Mouse (Mus musculus): ENCODE results near the gene Ermp1. TPM values are rescaled to one million over a fixed set of nuclear protein-coding genes. Genes with fewer than 3 reads are reported as not detected.

Ermp1 gene
- polyA plus RNA-seq, 1 experiment from 2014 or later, result 7.4 TPM

- no peak overlapping the region for H3K9ac ChIP-seq (ENCODE audit: low read length)
- no peak for ATAC-seq (ENCODE audit: insufficient number of reproducible peaks, insufficient read depth, low FRiP score, low read depth)
- no peak overlapping the region for H3K27ac ChIP-seq (replicated peaks in 1 of 2; ENCODE audit: control insufficient read depth in 1 of 2, insufficient read depth in 1 of 2, low read depth in 2 of 2, low read length in 2 of 2)
- H3K9me3 ChIP-seq (ENCODE audit: control insufficient read depth, low read length), result peaks cover 12% of the 10 kb centered on the region; the same call in 1 of the 2 replicates
- H3K27me3 ChIP-seq (ENCODE audit: control insufficient read depth, insufficient read depth, low read length), result peaks cover 29% of the 10 kb centered on the region
- no peak overlapping the region for H3K4me3 ChIP-seq (ENCODE audit: control insufficient read depth in 1 of 2, insufficient read depth in 1 of 2, low read depth in 1 of 2, low read length in 2 of 2)
- no peak overlapping the region for H3K4me2 ChIP-seq (ENCODE audit: low read length)
- H3K36me3 ChIP-seq (ENCODE audit: control insufficient read depth, insufficient read depth, low read length), result no peaks in the 10 kb centered on the region
- 0 out of 4 replicates have a peak, but pooled peaks cover 0 to 4% of the 10 kb centered on the region in 2 experiments for H3K4me1 ChIP-seq (ENCODE audit: control insufficient read depth in 2 of 2, insufficient read depth in 2 of 2, low read length in 2 of 2)
- 50% methylated on average over 13 of the region's 13 CpGs for WGBS
Observed at GRCm38 (mm10) chr19:29680182-29681152, 32.3 kb upstream of the Ermp1 start.

GRCm38 (mm10) chr19:29678181-29678778 is 30.1 kb upstream of the Ermp1 start:
- ATAC-seq (ENCODE audit: insufficient number of reproducible peaks, insufficient read depth, low FRiP score, low read depth), result no peak
- H3K9ac ChIP-seq (ENCODE audit: low read length), result no peak overlapping the region
- H3K4me2 ChIP-seq (ENCODE audit: low read length), result no peak overlapping the region
- peaks cover 31% of the 10 kb centered on the region for H3K27me3 ChIP-seq (ENCODE audit: control insufficient read depth, insufficient read depth, low read length)
- no peaks in the 10 kb centered on the region for H3K9me3 ChIP-seq (ENCODE audit: control insufficient read depth, low read length)
- no peak overlapping the region for H3K27ac ChIP-seq (replicated peaks in 1 of 2; ENCODE audit: control insufficient read depth in 1 of 2, insufficient read depth in 1 of 2, low read depth in 2 of 2, low read length in 2 of 2)
- 0 out of 4 replicates have a peak, but pooled peaks cover 0 to 4% of the 10 kb centered on the region in 2 experiments for H3K4me1 ChIP-seq (ENCODE audit: control insufficient read depth in 2 of 2, insufficient read depth in 2 of 2, low read length in 2 of 2)
- 73% methylated on average over 6 of the region's 6 CpGs for WGBS
- H3K36me3 ChIP-seq (ENCODE audit: control insufficient read depth, insufficient read depth, low read length), result no peaks in the 10 kb centered on the region
- H3K4me3 ChIP-seq (ENCODE audit: control insufficient read depth in 1 of 2, insufficient read depth in 1 of 2, low read depth in 1 of 2, low read length in 2 of 2), result no peak overlapping the region

GRCm38 (mm10) chr19:29676479-29677193 is 28.4 kb upstream of the Ermp1 start:
- Histone ChIP-seq H3K27ac (replicated peaks in 1 of 2; ENCODE audit: control insufficient read depth in 1 of 2, insufficient read depth in 1 of 2, low read depth in 2 of 2, low read length in 2 of 2) (no peak overlapping the region), H3K27me3 (ENCODE audit: control insufficient read depth, insufficient read depth, low read length) (peaks cover 26% of the 10 kb centered on the region), H3K4me3 (ENCODE audit: control insufficient read depth in 1 of 2, insufficient read depth in 1 of 2, low read depth in 1 of 2, low read length in 2 of 2) (no peak overlapping the region)

GRCm38 (mm10) chr19:29675562-29676078 is 27.4 kb upstream of the Ermp1 start:
- Histone ChIP-seq H3K27ac (replicated peaks in 1 of 2; ENCODE audit: control insufficient read depth in 1 of 2, insufficient read depth in 1 of 2, low read depth in 2 of 2, low read length in 2 of 2) (no peak overlapping the region), H3K9ac (ENCODE audit: low read length) (no peak overlapping the region), H3K9me3 (ENCODE audit: control insufficient read depth, low read length) (no peaks in the 10 kb centered on the region), H3K4me1 (ENCODE audit: control insufficient read depth in 2 of 2, insufficient read depth in 2 of 2, low read length in 2 of 2) (0 out of 4 replicates have a peak, but pooled peaks cover 0 to 4% of the 10 kb centered on the region in 2 experiments), H3K4me2 (ENCODE audit: low read length) (no peak overlapping the region), H3K27me3 (ENCODE audit: control insufficient read depth, insufficient read depth, low read length) (peaks cover 26% of the 10 kb centered on the region), H3K4me3 (ENCODE audit: control insufficient read depth in 1 of 2, insufficient read depth in 1 of 2, low read depth in 1 of 2, low read length in 2 of 2) (no peak overlapping the region), H3K36me3 (ENCODE audit: control insufficient read depth, insufficient read depth, low read length) (no peaks in the 10 kb centered on the region)
- no peak for ATAC-seq (ENCODE audit: insufficient number of reproducible peaks, insufficient read depth, low FRiP score, low read depth)
- WGBS, result 57% methylated on average over 9 of the region's 9 CpGs

More at GRCm38 (mm10) chr19:29676479-29677193, 28.4 kb upstream of the Ermp1 start:
- 87% methylated on average over 10 of the region's 10 CpGs for WGBS
- no peak for ATAC-seq (ENCODE audit: insufficient number of reproducible peaks, insufficient read depth, low FRiP score, low read depth)
- no peak overlapping the region for H3K4me2 ChIP-seq (ENCODE audit: low read length)
- no peaks in the 10 kb centered on the region for H3K36me3 ChIP-seq (ENCODE audit: control insufficient read depth, insufficient read depth, low read length)
- H3K4me1 ChIP-seq (ENCODE audit: control insufficient read depth in 2 of 2, insufficient read depth in 2 of 2, low read length in 2 of 2), result 0 out of 4 replicates have a peak, but pooled peaks cover 0 to 4% of the 10 kb centered on the region in 2 experiments
- no peaks in the 10 kb centered on the region for H3K9me3 ChIP-seq (ENCODE audit: control insufficient read depth, low read length)
- no peak overlapping the region for H3K9ac ChIP-seq (ENCODE audit: low read length)

- Histone ChIP-seq H3K4me1 (ENCODE audit: control insufficient read depth in 2 of 2, insufficient read depth in 2 of 2, low read length in 2 of 2) (no peaks in the 10 kb centered on the region), H3K27me3 (ENCODE audit: control insufficient read depth, insufficient read depth, low read length) (peaks cover 26% of the 10 kb centered on the region), H3K9me3 (ENCODE audit: control insufficient read depth, low read length) (no peaks in the 10 kb centered on the region), H3K4me2 (ENCODE audit: low read length) (no peak overlapping the region), H3K36me3 (ENCODE audit: control insufficient read depth, insufficient read depth, low read length) (no peaks in the 10 kb centered on the region), H3K4me3 (ENCODE audit: control insufficient read depth in 1 of 2, insufficient read depth in 1 of 2, low read depth in 1 of 2, low read length in 2 of 2) (no peak overlapping the region), H3K27ac (replicated peaks in 1 of 2; ENCODE audit: control insufficient read depth in 1 of 2, insufficient read depth in 1 of 2, low read depth in 2 of 2, low read length in 2 of 2) (no peak overlapping the region), H3K9ac (ENCODE audit: low read length) (no peak overlapping the region)
- ATAC-seq (ENCODE audit: insufficient number of reproducible peaks, insufficient read depth, low FRiP score, low read depth), result no peak
- WGBS, result 97% methylated on average over 7 of the region's 7 CpGs
Observed at GRCm38 (mm10) chr19:29674946-29675345, 26.7 kb upstream of the Ermp1 start.

- Histone ChIP-seq H3K9ac (ENCODE audit: low read length) (no peak overlapping the region), H3K4me1 (ENCODE audit: control insufficient read depth in 2 of 2, insufficient read depth in 2 of 2, low read length in 2 of 2) (peaks cover 0 to 1% of the 10 kb centered on the region in 2 experiments; a peak in 1 of 4 replicates), H3K27ac (replicated peaks in 1 of 2; ENCODE audit: control insufficient read depth in 1 of 2, insufficient read depth in 1 of 2, low read depth in 2 of 2, low read length in 2 of 2) (no peak overlapping the region), H3K4me3 (ENCODE audit: control insufficient read depth in 1 of 2, insufficient read depth in 1 of 2, low read depth in 1 of 2, low read length in 2 of 2) (no peak overlapping the region), H3K27me3 (ENCODE audit: control insufficient read depth, insufficient read depth, low read length) (peaks cover 15% of the 10 kb centered on the region), H3K36me3 (ENCODE audit: control insufficient read depth, insufficient read depth, low read length) (no peaks in the 10 kb centered on the region), H3K4me2 (ENCODE audit: low read length) (no peak overlapping the region), H3K9me3 (ENCODE audit: control insufficient read depth, low read length) (no peaks in the 10 kb centered on the region)
- WGBS, result 95% methylated on average over 13 of the region's 13 CpGs
- ATAC-seq (ENCODE audit: insufficient number of reproducible peaks, insufficient read depth, low FRiP score, low read depth), result no peak
Observed at GRCm38 (mm10) chr19:29672660-29673059, 24.4 kb upstream of the Ermp1 start.

- WGBS, result 75% methylated on average over 2 of the region's 2 CpGs
- no peak overlapping the region for H3K4me2 ChIP-seq (ENCODE audit: low read length)
- no peak overlapping the region for H3K9ac ChIP-seq (ENCODE audit: low read length)
- no peak for ATAC-seq (ENCODE audit: insufficient number of reproducible peaks, insufficient read depth, low FRiP score, low read depth)
- peaks cover 12% of the 10 kb centered on the region for H3K27me3 ChIP-seq (ENCODE audit: control insufficient read depth, insufficient read depth, low read length)
- no peak overlapping the region for H3K27ac ChIP-seq (replicated peaks in 1 of 2; ENCODE audit: control insufficient read depth in 1 of 2, insufficient read depth in 1 of 2, low read depth in 2 of 2, low read length in 2 of 2)
- H3K9me3 ChIP-seq (ENCODE audit: control insufficient read depth, low read length), result no peaks in the 10 kb centered on the region
- H3K36me3 ChIP-seq (ENCODE audit: control insufficient read depth, insufficient read depth, low read length), result no peaks in the 10 kb centered on the region
- H3K4me1 ChIP-seq (ENCODE audit: control insufficient read depth in 2 of 2, insufficient read depth in 2 of 2, low read length in 2 of 2), result peaks cover 6 to 8% of the 10 kb centered on the region in 2 experiments; a peak in 3 of 4 replicates
- H3K4me3 ChIP-seq (ENCODE audit: control insufficient read depth in 1 of 2, insufficient read depth in 1 of 2, low read depth in 1 of 2, low read length in 2 of 2), result no peak overlapping the region
Observed at GRCm38 (mm10) chr19:29671160-29671559, 22.9 kb upstream of the Ermp1 start.

Data from heart, embryonic 14.5 days (tissue).